Mouse (Mus musculus) heart, embryonic 12.5 days (tissue): ENCODE measurements at regions not wholly inside any gene's neighbourhood (a gene's known extent, or its start where the extent isn't known, plus 50 kb on each side); places are given as distances from the start of the nearest gene placed in this dataset.

Experiments used
- ATAC-seq: fragments of 200-750 bp; cut with Nextera tagmentation; 2 replicates; pipeline ENCODE4 v1.8.0; 2017; ENCODE audit warnings: moderate TSS enrichment, moderate library complexity; ENCODE audit not compliant: insufficient number of reproducible peaks, low FRiP score
- H3K27ac ChIP-seq: fragments of 300-500 bp; sonication (generic); 2 replicates; pipeline ENCODE4 v1.5.1; 2016; ENCODE audit warnings: mild to moderate bottlenecking, moderate library complexity; ENCODE audit not compliant: poor library complexity, severe bottlenecking
- H3K27me3 ChIP-seq: fragments of 300-500 bp; sonication (generic); replicated peaks from 2 replicates; pipeline ENCODE4 v1.6.1; 2016; ENCODE audit warnings: mild to moderate bottlenecking, moderate library complexity
- H3K36me3 ChIP-seq: fragments of 300-500 bp; sonication (generic); 2 replicates; pipeline ENCODE4 v1.6.1; 2016; ENCODE audit warnings: mild to moderate bottlenecking, moderate library complexity
- H3K4me1 ChIP-seq: fragments of 300-500 bp; sonication (generic); replicated peaks from 2 replicates; pipeline ENCODE4 v1.6.1; 2016; ENCODE audit warnings: mild to moderate bottlenecking
- H3K4me2 ChIP-seq: fragments of 300-500 bp; sonication (generic); 2 replicates; pipeline ENCODE4 v1.6.1; 2016; ENCODE audit warnings: mild to moderate bottlenecking, moderate library complexity
- H3K4me3 ChIP-seq: fragments of 300-500 bp; sonication (generic); 2 replicates; pipeline ENCODE4 v1.5.1; 2016; ENCODE audit warnings: mild to moderate bottlenecking
- H3K9ac ChIP-seq: fragments of 300-500 bp; sonication (generic); 2 replicates; pipeline ENCODE4 v1.6.1; 2016; ENCODE audit warnings: mild to moderate bottlenecking, moderate library complexity
- H3K9me3 ChIP-seq: fragments of 300-500 bp; sonication (generic); replicated peaks from 2 replicates; pipeline ENCODE4 v1.6.1; 2016; ENCODE audit warnings: mild to moderate bottlenecking, moderate library complexity
- WGBS: fragments of 180-500 bp; shearing (Covaris S2); methylation state at CpG from one replicate; pipeline ENCODE4 v1.1.7; 2016; 5-methylcytosine and 5-hydroxymethylcytosine counted together

DNA sequence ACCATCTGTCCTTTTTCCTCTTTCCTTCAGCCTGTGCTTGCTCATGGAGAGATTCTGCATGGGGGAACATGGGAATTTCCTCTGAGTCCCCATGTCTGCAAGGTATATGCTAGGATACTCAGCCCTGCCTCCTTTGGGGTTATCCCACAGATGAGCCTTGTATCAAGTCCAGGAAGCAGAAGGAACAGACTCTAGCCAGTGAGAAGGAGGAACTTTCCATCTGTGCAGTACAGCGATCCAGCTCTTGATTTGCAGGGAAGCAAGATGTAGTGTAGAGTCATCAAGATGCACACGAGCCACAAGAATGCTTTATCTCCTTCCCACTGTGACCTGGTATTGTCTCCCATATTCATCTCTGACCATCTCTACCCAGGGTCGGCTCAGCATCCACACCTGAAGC is 84.5 kb downstream of the Gadd45g start:
- Histone ChIP-seq H3K9me3 (no peaks in the 10 kb centered on the region), H3K9ac (no peak overlapping the region), H3K4me2 (no peak overlapping the region), H3K4me3 (no peak overlapping the region), H3K36me3 (no peaks in the 10 kb centered on the region), H3K27ac (no peak overlapping the region), H3K27me3 (peaks cover 12% of the 10 kb centered on the region), H3K4me1 (peaks cover 19% of the 10 kb centered on the region)
- no peak for ATAC-seq
- 68% methylated on average over 3 of the region's 3 CpGs for WGBS

DNA sequence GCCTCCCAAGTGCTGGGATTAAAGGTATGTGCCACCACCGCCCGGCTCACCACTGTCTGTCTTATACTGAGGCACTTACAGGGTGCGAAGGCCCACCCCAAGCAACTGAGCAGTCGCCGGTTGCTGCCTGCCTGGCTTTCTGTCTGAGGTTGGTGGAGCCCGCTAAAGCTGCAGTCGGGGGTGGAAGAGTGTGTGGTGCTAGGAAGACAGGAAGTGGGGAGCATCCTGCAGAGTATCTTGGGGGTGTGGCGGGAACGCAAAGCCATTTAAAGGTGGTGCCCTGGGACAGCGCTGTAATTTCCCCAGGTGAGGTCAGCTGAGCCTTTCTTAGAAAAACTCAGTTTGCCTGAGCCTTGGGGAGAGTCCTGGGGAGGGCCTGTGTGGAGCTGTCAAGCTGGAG is 89.3 kb downstream of the Gadd45g start:
- ATAC-seq: no peak
- H3K9ac ChIP-seq: no peak overlapping the region
- no peaks in the 10 kb centered on the region for H3K9me3 ChIP-seq
- WGBS: 82% methylated on average over 10 of the region's 10 CpGs
- H3K27me3 ChIP-seq: peaks cover 3% of the 10 kb centered on the region; the same call in 1 of the 2 replicates
- H3K36me3 ChIP-seq: no peaks in the 10 kb centered on the region
- no peak overlapping the region for H3K4me2 ChIP-seq
- H3K27ac ChIP-seq: no peak overlapping the region
- no peak overlapping the region for H3K4me3 ChIP-seq
- H3K4me1 ChIP-seq: peaks cover 13% of the 10 kb centered on the region

DNA sequence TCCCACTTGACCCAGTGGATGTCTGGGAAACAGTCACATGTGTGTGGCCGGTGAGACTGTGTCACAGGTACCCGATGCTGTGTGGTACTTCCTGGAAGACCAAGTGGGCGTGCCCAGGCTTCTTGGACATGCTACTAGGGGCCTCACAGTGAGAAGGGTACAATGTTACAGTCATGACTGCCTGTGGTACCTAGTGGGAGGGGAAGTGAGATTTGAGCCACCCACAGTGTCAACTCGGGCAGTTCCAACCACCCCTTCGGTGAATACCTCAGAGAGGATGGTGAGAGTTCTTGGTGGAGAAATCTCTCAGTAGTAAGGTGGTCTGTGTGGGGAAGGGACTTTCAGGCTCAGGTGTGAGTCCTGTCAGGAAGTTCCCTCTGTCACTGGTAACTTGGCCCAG is 90.0 kb downstream of the Gadd45g start:
- peaks cover 3% of the 10 kb centered on the region; the same call in 1 of the 2 replicates for H3K27me3 ChIP-seq
- no peak overlapping the region for H3K4me2 ChIP-seq
- H3K9me3 ChIP-seq: no peaks in the 10 kb centered on the region
- no peak overlapping the region for H3K9ac ChIP-seq
- no peak overlapping the region for H3K27ac ChIP-seq
- H3K4me3 ChIP-seq: no peak overlapping the region
- ATAC-seq: no peak
- H3K36me3 ChIP-seq: no peaks in the 10 kb centered on the region
- WGBS: 82% methylated on average over 5 of the region's 5 CpGs
- peaks cover 12% of the 10 kb centered on the region; the same call in 1 of the 2 replicates for H3K4me1 ChIP-seq

DNA sequence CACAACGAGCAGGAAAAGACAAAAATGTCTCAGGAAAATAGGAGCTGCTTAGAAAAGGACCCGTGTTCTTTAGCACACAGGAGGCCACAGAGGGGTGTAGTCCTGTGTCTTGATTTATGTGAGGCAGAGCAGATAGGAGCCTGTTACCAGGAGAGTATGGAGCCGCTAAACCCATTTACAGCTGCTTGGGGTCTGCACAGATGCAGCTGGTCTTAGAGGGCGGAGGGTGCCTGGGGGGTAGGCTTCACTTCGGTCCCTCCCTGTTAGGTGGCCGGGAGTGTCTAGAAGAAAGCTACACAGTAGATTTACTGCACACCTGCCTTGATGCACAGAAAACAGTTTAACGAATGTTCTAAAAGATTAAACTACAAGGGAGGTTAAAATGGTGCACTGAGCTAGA is 91.4 kb downstream of the Gadd45g start:
- no peak for ATAC-seq
- no peaks in the 10 kb centered on the region for H3K9me3 ChIP-seq
- WGBS: 62% methylated on average over 7 of the region's 7 CpGs
- no peak overlapping the region for H3K27ac ChIP-seq
- no peaks in the 10 kb centered on the region for H3K36me3 ChIP-seq
- no peak overlapping the region for H3K4me3 ChIP-seq
- H3K27me3 ChIP-seq: peaks cover 9% of the 10 kb centered on the region; the same call in 1 of the 2 replicates
- no peak overlapping the region for H3K9ac ChIP-seq
- H3K4me2 ChIP-seq: no peak overlapping the region
- peaks cover 13% of the 10 kb centered on the region; the same call in 1 of the 2 replicates for H3K4me1 ChIP-seq

DNA sequence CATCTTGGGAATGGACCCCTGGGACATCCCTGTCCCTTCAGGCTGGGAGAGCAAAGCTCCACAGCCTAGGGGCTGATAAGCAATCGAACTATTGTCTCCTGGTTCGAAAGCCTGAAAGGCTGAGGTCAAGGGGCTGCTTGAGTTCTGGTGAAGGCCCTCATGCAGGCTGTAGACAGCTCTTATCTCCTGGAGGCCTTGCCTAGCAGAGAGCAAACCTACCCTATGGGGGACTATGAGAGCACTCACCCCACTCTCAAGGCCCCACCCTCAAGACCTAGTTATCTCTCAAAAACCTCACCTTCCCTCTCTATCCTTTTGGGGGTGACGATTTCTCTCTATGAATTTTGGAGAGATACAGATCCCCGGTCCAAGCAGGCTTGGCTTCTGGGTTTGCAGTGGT is 92.8 kb downstream of the Gadd45g start:
- peaks cover 9% of the 10 kb centered on the region; the same call in 1 of the 2 replicates for H3K27me3 ChIP-seq
- H3K9ac ChIP-seq: no peak overlapping the region
- ATAC-seq: no peak
- no peaks in the 10 kb centered on the region for H3K36me3 ChIP-seq
- H3K27ac ChIP-seq: no peak overlapping the region
- H3K9me3 ChIP-seq: no peaks in the 10 kb centered on the region
- H3K4me2 ChIP-seq: no peak overlapping the region
- WGBS: 44% methylated on average over 4 of the region's 4 CpGs
- no peak overlapping the region for H3K4me3 ChIP-seq
- 0 out of 2 replicates have a peak, but pooled peaks cover 12% of the 10 kb centered on the region for H3K4me1 ChIP-seq

DNA sequence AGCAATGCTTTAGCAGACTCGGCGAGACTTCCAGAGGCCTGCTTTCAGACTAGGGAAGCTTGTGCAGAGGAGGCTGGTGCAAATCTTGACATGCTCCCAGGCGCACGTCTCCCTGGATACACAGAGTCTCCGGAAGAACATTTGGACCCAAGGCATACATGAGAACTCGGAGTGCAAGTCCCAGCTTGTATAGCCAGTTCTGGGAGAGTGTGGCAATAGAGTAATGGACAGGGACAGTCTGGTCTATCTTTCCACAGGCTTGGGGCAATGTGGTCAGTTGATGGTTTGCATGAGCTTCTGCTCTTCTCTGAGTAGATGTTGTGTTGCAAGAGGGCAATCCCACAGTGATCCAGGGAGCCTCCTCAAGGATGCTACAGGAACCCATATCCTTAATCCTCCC is 93.2 kb downstream of the Gadd45g start:
- Histone ChIP-seq H3K4me2 (no peak overlapping the region), H3K4me3 (no peak overlapping the region), H3K27me3 (peaks cover 11% of the 10 kb centered on the region; the same call in 1 of the 2 replicates), H3K4me1 (0 out of 2 replicates have a peak, but pooled peaks cover 12% of the 10 kb centered on the region), H3K9ac (no peak overlapping the region), H3K36me3 (no peaks in the 10 kb centered on the region), H3K9me3 (no peaks in the 10 kb centered on the region), H3K27ac (no peak overlapping the region)
- WGBS: 89% methylated on average over 6 of the region's 6 CpGs
- ATAC-seq: no peak

DNA sequence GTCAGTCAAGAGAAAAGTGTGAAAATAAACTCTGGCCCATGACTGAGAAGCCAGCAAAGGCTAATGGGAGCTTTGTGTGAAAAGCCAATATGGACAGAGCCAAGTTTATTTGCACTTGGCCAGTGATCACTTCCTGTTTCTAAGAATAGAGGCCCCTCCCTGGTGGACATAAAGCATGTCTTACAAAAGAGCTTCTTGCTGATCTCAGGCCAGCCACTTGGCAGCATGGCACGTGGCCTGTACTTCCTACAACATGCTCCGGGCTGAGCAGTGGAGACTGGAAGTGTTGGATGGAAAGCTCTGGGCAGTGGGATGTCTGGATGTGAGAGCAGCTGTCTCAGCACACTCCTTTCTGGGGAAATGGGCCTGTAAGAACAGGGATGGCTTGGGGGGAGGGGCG is 99.7 kb downstream of the Gadd45g start:
- Histone ChIP-seq H3K4me1 (peaks cover 27% of the 10 kb centered on the region), H3K36me3 (no peaks in the 10 kb centered on the region), H3K4me2 (no peak overlapping the region), H3K9me3 (no peaks in the 10 kb centered on the region), H3K4me3 (no peak overlapping the region), H3K27me3 (0 out of 2 replicates have a peak, but pooled peaks cover 8% of the 10 kb centered on the region), H3K9ac (no peak overlapping the region), H3K27ac (no peak overlapping the region)
- no peak for ATAC-seq
- WGBS: 31% methylated on average over 3 of the region's 3 CpGs

DNA sequence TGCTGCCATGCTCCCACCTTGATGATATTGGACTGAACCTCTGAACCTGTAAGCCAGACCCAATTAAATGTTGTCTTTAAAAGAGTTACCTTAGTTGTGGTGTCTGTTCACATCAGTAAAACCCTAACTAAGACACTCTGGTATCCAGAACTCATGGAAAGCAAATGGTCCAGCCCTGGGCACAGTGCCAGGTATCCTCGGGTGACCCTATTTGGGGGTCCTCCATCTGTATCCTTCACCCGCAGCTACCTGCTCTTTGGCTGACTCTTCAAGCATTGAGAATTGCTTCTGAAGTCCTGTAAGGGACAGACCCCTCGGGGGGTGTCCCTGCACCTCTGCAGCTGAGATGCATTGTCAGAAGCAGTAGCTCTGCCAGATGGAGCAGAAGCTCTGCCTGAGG is 102.4 kb downstream of the Gadd45g start:
- Histone ChIP-seq H3K4me1 (peaks cover 26% of the 10 kb centered on the region), H3K4me2 (no peak overlapping the region), H3K9me3 (no peaks in the 10 kb centered on the region), H3K27ac (no peak overlapping the region), H3K9ac (no peak overlapping the region), H3K27me3 (0 out of 2 replicates have a peak, but pooled peaks cover 3% of the 10 kb centered on the region), H3K36me3 (no peaks in the 10 kb centered on the region), H3K4me3 (no peak overlapping the region)
- WGBS: 85% methylated on average over 3 of the region's 3 CpGs
- ATAC-seq: no peak

DNA sequence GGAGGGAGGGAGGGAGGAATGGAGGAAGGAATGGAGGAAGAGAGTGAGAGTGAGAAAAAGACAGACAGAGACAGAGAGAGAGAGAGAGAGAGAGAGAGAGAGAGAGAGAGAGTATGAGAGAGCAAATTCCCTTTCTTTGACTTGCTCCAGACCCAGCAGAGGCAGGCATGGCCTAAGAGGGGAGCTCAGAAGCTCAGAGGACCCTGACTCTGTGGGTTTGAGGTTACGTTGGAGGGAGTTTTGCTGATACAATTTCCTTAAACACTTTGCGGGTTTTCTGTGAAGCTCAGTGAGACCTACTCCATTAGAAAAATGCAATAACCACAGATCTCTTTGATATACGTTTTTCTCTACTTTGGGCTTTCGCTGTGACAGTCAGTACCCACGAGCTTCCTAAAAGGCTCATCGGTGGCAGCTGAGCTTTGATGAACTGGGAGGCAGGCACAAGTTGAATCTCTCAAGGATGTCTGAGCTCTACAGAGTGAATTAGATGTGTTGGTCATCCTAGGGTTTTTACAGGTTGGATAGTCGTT is 105.1 kb downstream of the Gadd45g start:
- Histone ChIP-seq H3K27ac (no peak overlapping the region), H3K4me2 (no peak overlapping the region), H3K36me3 (no peaks in the 10 kb centered on the region), H3K4me3 (no peak overlapping the region), H3K27me3 (no peaks in the 10 kb centered on the region), H3K9me3 (no peaks in the 10 kb centered on the region), H3K4me1 (peaks cover 17% of the 10 kb centered on the region; the same call in 1 of the 2 replicates), H3K9ac (no peak overlapping the region)
- ATAC-seq: no peak
- 80% methylated on average over 7 of the region's 7 CpGs for WGBS

DNA sequence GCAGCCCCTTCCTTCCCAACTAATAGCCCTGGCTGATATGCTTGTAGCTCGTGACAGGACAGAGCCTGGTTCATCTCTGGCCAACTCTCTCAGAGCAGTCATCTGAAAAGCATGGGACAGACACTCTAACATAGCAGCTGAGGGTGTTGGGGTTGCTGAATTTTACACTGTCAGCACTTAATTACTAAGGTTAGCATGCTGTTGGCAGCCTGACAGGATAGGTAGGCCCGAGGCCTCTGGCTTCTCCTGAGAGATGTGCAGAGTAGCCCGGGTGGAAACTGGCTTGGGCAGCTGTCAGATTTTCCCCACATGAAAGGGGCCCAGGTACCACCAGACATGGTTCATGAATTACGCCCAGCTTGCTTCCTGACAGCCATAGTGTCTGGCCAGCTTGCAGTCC is 106.6 kb downstream of the Gadd45g start:
- WGBS: 52% methylated on average over 4 of the region's 4 CpGs
- H3K27ac ChIP-seq: no peak overlapping the region
- H3K4me1 ChIP-seq: peaks cover 25% of the 10 kb centered on the region
- H3K9me3 ChIP-seq: no peaks in the 10 kb centered on the region
- no peak overlapping the region for H3K9ac ChIP-seq
- no peaks in the 10 kb centered on the region for H3K36me3 ChIP-seq
- ATAC-seq: no peak
- no peaks in the 10 kb centered on the region for H3K27me3 ChIP-seq
- no peak overlapping the region for H3K4me2 ChIP-seq
- no peak overlapping the region for H3K4me3 ChIP-seq

DNA sequence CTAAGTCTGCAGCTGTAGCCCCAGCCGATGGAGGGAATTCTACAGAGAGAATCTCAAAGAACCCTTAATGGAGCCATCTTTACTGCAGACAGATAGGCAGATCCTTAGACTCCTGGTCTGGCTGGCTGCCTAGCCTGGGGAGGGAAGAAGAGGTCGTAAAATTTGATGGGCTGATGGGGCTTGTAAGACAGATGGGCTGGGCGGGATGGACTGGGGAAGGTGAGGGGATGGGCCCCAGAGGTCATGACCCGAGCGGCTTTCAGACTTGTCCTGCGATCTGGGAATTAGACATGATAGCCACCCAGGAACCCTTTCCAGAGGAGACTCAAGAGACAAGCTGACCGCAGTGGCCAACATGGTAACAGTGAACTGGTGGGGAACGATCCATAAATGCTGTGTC is 107.1 kb downstream of the Gadd45g start:
- WGBS: 81% methylated on average over 8 of the region's 8 CpGs
- Histone ChIP-seq H3K4me2 (no peak overlapping the region), H3K4me3 (no peak overlapping the region), H3K36me3 (no peaks in the 10 kb centered on the region), H3K9ac (no peak overlapping the region), H3K27me3 (no peaks in the 10 kb centered on the region), H3K4me1 (peaks cover 27% of the 10 kb centered on the region), H3K9me3 (no peaks in the 10 kb centered on the region), H3K27ac (no peak overlapping the region)
- ATAC-seq: no peak

DNA sequence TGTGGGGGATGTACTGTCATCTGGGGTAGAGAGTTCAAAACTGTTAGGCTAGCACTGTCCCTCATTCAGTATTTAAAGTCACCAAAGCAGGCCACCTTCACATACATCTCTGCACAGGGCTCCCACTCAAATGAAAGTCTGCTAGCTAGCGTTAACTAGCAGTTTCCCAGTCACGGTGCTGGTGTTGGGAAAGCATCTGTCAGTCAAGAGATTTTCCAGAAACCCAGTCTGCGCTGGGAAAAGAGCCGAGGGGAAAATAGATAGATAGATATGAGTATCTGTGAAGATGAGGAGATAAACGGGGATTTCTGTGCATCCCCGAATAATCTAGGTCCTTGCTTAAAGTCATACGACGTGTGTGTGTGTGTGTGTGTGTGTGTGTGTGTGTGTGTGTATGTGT is 110.6 kb downstream of the Gadd45g start:
- 27% methylated on average over 8 of the region's 8 CpGs for WGBS
- H3K27me3 ChIP-seq: no peaks in the 10 kb centered on the region
- no peak overlapping the region for H3K9ac ChIP-seq
- no peak overlapping the region for H3K4me3 ChIP-seq
- ATAC-seq: no peak
- no peak overlapping the region for H3K4me2 ChIP-seq
- peaks cover 29% of the 10 kb centered on the region for H3K4me1 ChIP-seq
- H3K36me3 ChIP-seq: no peaks in the 10 kb centered on the region
- no peaks in the 10 kb centered on the region for H3K9me3 ChIP-seq
- no peak overlapping the region for H3K27ac ChIP-seq
